Mouse (Mus musculus): Measurements from ENCODE around the gene Plk2. TPM values are rescaled to one million over a fixed set of nuclear protein-coding genes. Genes with fewer than 3 reads are reported as not detected.
"Not testable (repeated sequence)": the region's sequence is repeated elsewhere in the genome, so short reads cannot be mapped to it uniquely, and the experiment has no call there.

The Plk2 gene
- polyA plus RNA-seq, 1 experiment from 2014 or later = 120 TPM

GRCm38 (mm10) chr13:110401443-110401842 lies 6.6 kb downstream of the Plk2 start:
- H3K36me3 ChIP-seq (ENCODE audit: control insufficient read depth, insufficient read depth, low read length) = peaks cover 29% of the 10 kb centered on the region
- no peak overlapping the region for H3K4me3 ChIP-seq (replicated peaks; ENCODE audit: low read length)
- ATAC-seq (ENCODE audit: insufficient read depth, low FRiP score) = 0 out of 2 replicates have a peak, but pooled peaks have one; percentile 37
- H3K4me2 ChIP-seq (ENCODE audit: low read depth, low read length) = no peak overlapping the region
- no peak overlapping the region for H3K9ac ChIP-seq (ENCODE audit: low read length)
- H3K9me3 ChIP-seq (replicated peaks; ENCODE audit: control insufficient read depth, low read length) = peaks cover 4% of the 10 kb centered on the region; the same call in 1 of the 2 replicates
- no peaks in the 10 kb centered on the region for H3K27me3 ChIP-seq (ENCODE audit: control insufficient read depth, insufficient read depth, low read length)
- peaks cover 9% of the 10 kb centered on the region; the same call in 1 of the 2 replicates for H3K4me1 ChIP-seq (ENCODE audit: control insufficient read depth, insufficient read depth, low read length)
- H3K27ac ChIP-seq (ENCODE audit: low read length) = no peak overlapping the region
- WGBS = 70% methylated on average over 3 of the region's 3 CpGs

- Histone ChIP-seq H3K27me3 (ENCODE audit: control insufficient read depth, insufficient read depth, low read length) (no peaks in the 10 kb centered on the region), H3K4me1 (ENCODE audit: control insufficient read depth, insufficient read depth, low read length) (peaks cover 9% of the 10 kb centered on the region; the same call in 1 of the 2 replicates), H3K4me2 (ENCODE audit: low read depth, low read length) (no peak overlapping the region), H3K27ac (ENCODE audit: low read length) (no peak overlapping the region), H3K4me3 (replicated peaks; ENCODE audit: low read length) (no peak overlapping the region), H3K9ac (ENCODE audit: low read length) (no peak overlapping the region), H3K36me3 (ENCODE audit: control insufficient read depth, insufficient read depth, low read length) (peaks cover 29% of the 10 kb centered on the region), H3K9me3 (replicated peaks; ENCODE audit: control insufficient read depth, low read length) (peaks cover 4% of the 10 kb centered on the region; the same call in 1 of the 2 replicates)
- WGBS = 81% methylated on average over 2 of the region's 2 CpGs
- no peak for ATAC-seq (ENCODE audit: insufficient read depth, low FRiP score)
Observed at GRCm38 (mm10) chr13:110401877-110402276, 7.0 kb downstream of the Plk2 start.

DNA sequence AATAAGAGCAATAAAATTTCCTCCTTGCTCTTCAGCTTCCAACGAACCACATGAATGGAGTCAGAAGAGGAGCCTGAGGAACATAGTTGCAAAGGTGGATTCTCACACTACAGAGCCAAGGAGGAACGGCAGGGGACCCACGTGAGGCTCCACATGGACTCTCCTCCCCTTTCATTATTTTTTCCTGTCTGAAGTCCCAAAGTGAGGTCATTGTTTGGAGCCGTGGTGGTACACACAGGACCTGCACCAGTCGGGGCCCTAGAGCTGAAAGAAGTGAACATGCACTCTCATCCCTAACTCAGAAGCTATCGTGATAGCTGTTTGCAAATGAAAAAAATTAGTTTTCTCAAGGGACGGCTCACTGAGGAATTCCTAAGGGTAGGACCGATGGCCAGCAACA lies 9.2 kb downstream of the Plk2 start:
- Histone ChIP-seq H3K4me3 (replicated peaks; ENCODE audit: low read length) (no peak overlapping the region), H3K4me2 (ENCODE audit: low read depth, low read length) (no peak overlapping the region), H3K27me3 (ENCODE audit: control insufficient read depth, insufficient read depth, low read length) (no peaks in the 10 kb centered on the region), H3K9me3 (replicated peaks; ENCODE audit: control insufficient read depth, low read length) (no peaks in the 10 kb centered on the region), H3K27ac (ENCODE audit: low read length) (no peak overlapping the region), H3K9ac (ENCODE audit: low read length) (no peak overlapping the region), H3K4me1 (ENCODE audit: control insufficient read depth, insufficient read depth, low read length) (no peaks in the 10 kb centered on the region), H3K36me3 (ENCODE audit: control insufficient read depth, insufficient read depth, low read length) (peaks cover 12% of the 10 kb centered on the region)
- 71% methylated on average over 8 of the region's 8 CpGs for WGBS
- no peak for ATAC-seq (ENCODE audit: insufficient read depth, low FRiP score)

DNA sequence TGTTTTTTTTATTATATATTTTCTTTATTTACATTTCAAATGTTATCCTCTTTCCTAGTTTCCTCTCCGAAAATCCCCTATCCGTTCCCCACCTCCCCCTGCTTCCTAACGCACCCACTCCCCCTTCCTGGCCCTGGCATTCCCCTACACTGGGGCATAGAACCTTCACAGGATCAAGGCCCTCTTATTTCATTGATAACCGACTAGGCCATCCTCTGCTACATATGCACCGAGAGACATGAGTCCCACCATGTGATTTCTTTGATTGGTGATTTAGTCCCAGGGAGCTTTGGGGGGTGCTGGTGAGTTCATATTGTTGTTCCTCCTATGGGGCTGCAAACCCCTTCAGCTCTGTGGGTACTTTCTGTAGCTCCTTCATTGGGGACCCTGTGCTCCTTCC lies 9.8 kb downstream of the Plk2 start:
- not testable (repeated sequence) for ATAC-seq (ENCODE audit: insufficient read depth, low FRiP score); H3K4me2 ChIP-seq (ENCODE audit: low read depth, low read length); H3K27ac ChIP-seq (ENCODE audit: low read length); H3K27me3 ChIP-seq (ENCODE audit: control insufficient read depth, insufficient read depth, low read length); H3K4me3 ChIP-seq (replicated peaks; ENCODE audit: low read length); H3K9me3 ChIP-seq (replicated peaks; ENCODE audit: control insufficient read depth, low read length); H3K9ac ChIP-seq (ENCODE audit: low read length); H3K36me3 ChIP-seq (ENCODE audit: control insufficient read depth, insufficient read depth, low read length); H3K4me1 ChIP-seq (ENCODE audit: control insufficient read depth, insufficient read depth, low read length)
- WGBS = 87% methylated on average over 5 of the region's 5 CpGs

DNA sequence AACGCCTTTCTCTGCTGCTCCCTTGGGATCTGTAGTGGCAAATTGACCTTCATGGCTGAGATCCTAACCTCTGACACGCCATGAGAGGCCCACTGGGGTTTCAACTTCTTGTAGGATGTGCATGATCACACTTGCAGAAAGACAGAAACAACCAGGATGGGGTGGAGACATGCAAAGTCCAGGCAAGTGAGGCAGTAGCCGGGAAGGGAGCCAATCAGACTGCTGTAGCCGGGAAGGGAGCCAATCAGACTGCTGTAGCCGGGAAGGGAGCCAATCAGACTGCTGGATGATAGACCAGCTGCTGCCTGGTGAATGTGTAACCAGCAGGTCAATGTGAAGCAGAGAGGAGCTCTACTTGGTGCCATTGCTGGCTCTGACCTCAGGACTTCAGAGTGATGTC lies 11.3 kb downstream of the Plk2 start:
- H3K27ac ChIP-seq (ENCODE audit: low read length) = no peak overlapping the region
- H3K4me2 ChIP-seq (ENCODE audit: low read depth, low read length) = no peak overlapping the region
- no peaks in the 10 kb centered on the region for H3K27me3 ChIP-seq (ENCODE audit: control insufficient read depth, insufficient read depth, low read length)
- no peaks in the 10 kb centered on the region for H3K4me1 ChIP-seq (ENCODE audit: control insufficient read depth, insufficient read depth, low read length)
- H3K9me3 ChIP-seq (replicated peaks; ENCODE audit: control insufficient read depth, low read length) = no peaks in the 10 kb centered on the region
- ATAC-seq (ENCODE audit: insufficient read depth, low FRiP score) = no peak
- H3K4me3 ChIP-seq (replicated peaks; ENCODE audit: low read length) = no peak overlapping the region
- 77% methylated on average over 5 of the region's 5 CpGs for whole genome bisulfite sequencing
- H3K36me3 ChIP-seq (ENCODE audit: control insufficient read depth, insufficient read depth, low read length) = peaks cover under 1% of the 10 kb centered on the region; the same call in 1 of the 2 replicates
- H3K9ac ChIP-seq (ENCODE audit: low read length) = no peak overlapping the region

DNA sequence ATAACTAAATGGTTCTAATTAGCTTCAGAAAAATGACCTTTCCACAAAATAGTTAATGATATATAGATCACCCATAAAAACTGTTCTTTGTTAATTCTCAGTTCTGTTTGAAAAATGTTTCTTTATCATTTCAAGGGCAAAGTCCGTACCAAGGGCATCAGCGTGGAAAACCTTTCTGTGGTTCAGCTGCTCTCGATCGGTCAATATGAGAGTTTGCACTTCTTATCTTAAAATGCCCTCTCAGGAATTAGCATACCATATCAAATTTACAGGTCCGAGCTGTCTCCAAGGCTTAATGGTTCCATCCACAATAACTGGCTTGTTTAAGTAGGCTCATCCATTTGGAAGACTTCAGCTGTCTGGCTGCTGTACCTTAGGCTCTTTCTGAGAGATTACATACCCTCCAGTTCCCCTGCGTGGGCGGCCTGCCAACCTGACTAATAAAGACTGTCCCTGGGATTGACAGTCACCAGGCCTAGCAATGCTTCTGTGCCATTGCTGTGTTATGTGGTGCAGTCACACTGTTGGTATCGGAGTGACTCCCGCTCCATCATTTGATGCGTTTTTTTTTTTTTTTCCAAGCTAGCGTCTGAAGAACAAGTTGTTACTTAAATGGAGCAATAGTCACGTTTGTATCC lies 17.8 kb downstream of the Plk2 start:
- Histone ChIP-seq H3K4me2 (ENCODE audit: low read depth, low read length) (no peak overlapping the region), H3K36me3 (ENCODE audit: control insufficient read depth, insufficient read depth, low read length) (no peaks in the 10 kb centered on the region), H3K4me1 (ENCODE audit: control insufficient read depth, insufficient read depth, low read length) (no peaks in the 10 kb centered on the region), H3K9me3 (replicated peaks; ENCODE audit: control insufficient read depth, low read length) (no peaks in the 10 kb centered on the region), H3K27ac (ENCODE audit: low read length) (no peak overlapping the region; the same call in 1 of the 2 replicates), H3K4me3 (replicated peaks; ENCODE audit: low read length) (no peak overlapping the region), H3K27me3 (ENCODE audit: control insufficient read depth, insufficient read depth, low read length) (no peaks in the 10 kb centered on the region), H3K9ac (ENCODE audit: low read length) (no peak overlapping the region)
- WGBS = 53% methylated on average over 12 of the region's 12 CpGs
- peak; percentile 73; the same call in 1 of the 2 replicates for ATAC-seq (ENCODE audit: insufficient read depth, low FRiP score)

DNA sequence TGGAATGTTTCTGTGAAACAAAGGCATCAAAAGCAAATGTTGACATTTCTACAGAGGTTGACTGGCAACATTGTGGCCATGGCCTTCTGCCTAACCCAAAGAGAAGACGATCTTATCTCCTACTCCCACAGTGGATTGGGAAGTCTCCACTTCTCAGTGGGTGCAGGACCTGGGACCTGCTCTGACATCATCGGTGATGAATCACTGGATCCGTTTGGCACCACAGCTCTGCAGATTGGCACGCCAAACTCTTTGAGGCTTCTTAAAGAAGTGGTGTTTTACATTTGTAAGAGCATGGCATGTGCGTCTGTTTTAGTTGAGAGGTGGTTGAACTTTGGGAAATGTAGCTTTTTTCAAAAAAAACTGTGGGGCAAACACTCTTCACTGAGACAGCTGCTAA lies 23.8 kb downstream of the Plk2 start:
- no peaks in the 10 kb centered on the region for H3K36me3 ChIP-seq (ENCODE audit: control insufficient read depth, insufficient read depth, low read length)
- no peak overlapping the region for H3K9ac ChIP-seq (ENCODE audit: low read length)
- no peaks in the 10 kb centered on the region for H3K9me3 ChIP-seq (replicated peaks; ENCODE audit: control insufficient read depth, low read length)
- no peak overlapping the region for H3K4me2 ChIP-seq (ENCODE audit: low read depth, low read length)
- WGBS = 63% methylated on average over 5 of the region's 5 CpGs
- H3K27ac ChIP-seq (ENCODE audit: low read length) = no peak overlapping the region
- H3K4me3 ChIP-seq (replicated peaks; ENCODE audit: low read length) = no peak overlapping the region
- ATAC-seq (ENCODE audit: insufficient read depth, low FRiP score) = no peak
- H3K27me3 ChIP-seq (ENCODE audit: control insufficient read depth, insufficient read depth, low read length) = no peaks in the 10 kb centered on the region
- no peaks in the 10 kb centered on the region for H3K4me1 ChIP-seq (ENCODE audit: control insufficient read depth, insufficient read depth, low read length)

GRCm38 (mm10) chr13:110419640-110420039 lies 24.8 kb downstream of the Plk2 start:
- Histone ChIP-seq H3K4me2 (ENCODE audit: low read depth, low read length) (no peak overlapping the region), H3K27ac (ENCODE audit: low read length) (no peak overlapping the region), H3K9me3 (replicated peaks; ENCODE audit: control insufficient read depth, low read length) (no peaks in the 10 kb centered on the region), H3K4me1 (ENCODE audit: control insufficient read depth, insufficient read depth, low read length) (no peaks in the 10 kb centered on the region), H3K4me3 (replicated peaks; ENCODE audit: low read length) (no peak overlapping the region), H3K9ac (ENCODE audit: low read length) (no peak overlapping the region), H3K27me3 (ENCODE audit: control insufficient read depth, insufficient read depth, low read length) (no peaks in the 10 kb centered on the region), H3K36me3 (ENCODE audit: control insufficient read depth, insufficient read depth, low read length) (no peaks in the 10 kb centered on the region)
- no peak for ATAC-seq (ENCODE audit: insufficient read depth, low FRiP score)
- 65% methylated on average over 5 of the region's 5 CpGs for WGBS

DNA sequence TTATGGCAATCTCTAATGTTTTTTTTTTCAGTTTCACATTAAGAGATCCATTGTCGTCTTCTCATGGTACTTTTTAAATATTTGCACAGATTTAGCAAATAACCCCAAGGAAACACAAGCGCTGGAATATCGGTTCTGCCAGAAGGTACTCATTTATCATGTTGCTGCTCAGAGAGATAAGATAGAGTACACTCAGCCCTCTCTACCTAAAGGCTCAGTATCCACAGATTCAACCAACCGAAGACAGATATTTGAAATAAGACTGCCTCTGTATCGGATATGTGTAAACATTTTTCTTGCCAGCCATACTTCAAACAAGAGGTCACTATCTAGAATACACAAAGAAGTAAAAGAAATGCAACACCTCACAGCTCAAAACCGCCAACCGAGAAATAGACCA lies 27.6 kb downstream of the Plk2 start:
- H3K9me3 ChIP-seq (replicated peaks; ENCODE audit: control insufficient read depth, low read length) = no peaks in the 10 kb centered on the region
- ATAC-seq (ENCODE audit: insufficient read depth, low FRiP score) = peak; percentile 62
- H3K27ac ChIP-seq (ENCODE audit: low read length) = no peak overlapping the region
- H3K4me2 ChIP-seq (ENCODE audit: low read depth, low read length) = no peak overlapping the region
- H3K36me3 ChIP-seq (ENCODE audit: control insufficient read depth, insufficient read depth, low read length) = no peaks in the 10 kb centered on the region
- H3K9ac ChIP-seq (ENCODE audit: low read length) = no peak overlapping the region
- WGBS = 19% methylated on average over 7 of the region's 7 CpGs
- no peaks in the 10 kb centered on the region for H3K4me1 ChIP-seq (ENCODE audit: control insufficient read depth, insufficient read depth, low read length)
- no peak overlapping the region for H3K4me3 ChIP-seq (replicated peaks; ENCODE audit: low read length)
- no peaks in the 10 kb centered on the region for H3K27me3 ChIP-seq (ENCODE audit: control insufficient read depth, insufficient read depth, low read length)
